Mouse (Mus musculus) macrophage (primary cell): ENCODE data around the gene Gsta3. TPM values are rescaled to one million over a fixed set of nuclear protein-coding genes. Genes with fewer than 3 reads are reported as not detected.
"Not testable (repeated sequence)": the region's sequence is repeated elsewhere in the genome, so short reads cannot be mapped to it uniquely, and the experiment has no call there.

ENCODE experiments used
- H3K27ac ChIP-seq: fragments of 350-480 bp; formaldehyde crosslinking; 2 replicates; pipeline ENCODE4 v1.9.0; 2021
- H3K36me3 ChIP-seq: fragments of 350-480 bp; formaldehyde crosslinking; 2 replicates; pipeline ENCODE4 v1.9.0; 2021; ENCODE audit errors: inconsistent target
- H3K4me3 ChIP-seq: fragments of 350-480 bp; formaldehyde crosslinking; 2 replicates; pipeline ENCODE4 v1.9.0; 2021; ENCODE audit errors: inconsistent target
- H3K79me2 ChIP-seq: fragments of 350-480 bp; formaldehyde crosslinking; 2 replicates; pipeline ENCODE4 v1.9.0; 2021; ENCODE audit errors: inconsistent target
- WGBS: methylation state at CpG from one replicate; pipeline ENCODE4 v1.1.7; 2026; ENCODE audit warnings: inconsistent platforms; ENCODE audit not compliant: missing documents; 5-methylcytosine and 5-hydroxymethylcytosine counted together
- polyA plus RNA-seq: library from polyadenylated mRNA; stranded (reverse); fragments of 250-400 nt; gene quantifications from 3 replicates; pipeline ENCODE4 v1.2.4, GENCODE M21; 2018; ENCODE audit warnings: inconsistent platforms

Gene Gsta3
- polyA plus RNA-seq, 1 experiment from 2014 or later, result 0.49 TPM

GRCm38 (mm10) chr1:21264747-21265146, 24.4 kb downstream of the Gsta3 start:
- H3K27ac ChIP-seq, result no peak overlapping the region
- no peaks in the 10 kb centered on the region for H3K36me3 ChIP-seq
- H3K4me3 ChIP-seq, result no peak overlapping the region
- 93% methylated on average over 8 of the region's 8 CpGs for WGBS
- no peaks in the 10 kb centered on the region for H3K79me2 ChIP-seq

DNA sequence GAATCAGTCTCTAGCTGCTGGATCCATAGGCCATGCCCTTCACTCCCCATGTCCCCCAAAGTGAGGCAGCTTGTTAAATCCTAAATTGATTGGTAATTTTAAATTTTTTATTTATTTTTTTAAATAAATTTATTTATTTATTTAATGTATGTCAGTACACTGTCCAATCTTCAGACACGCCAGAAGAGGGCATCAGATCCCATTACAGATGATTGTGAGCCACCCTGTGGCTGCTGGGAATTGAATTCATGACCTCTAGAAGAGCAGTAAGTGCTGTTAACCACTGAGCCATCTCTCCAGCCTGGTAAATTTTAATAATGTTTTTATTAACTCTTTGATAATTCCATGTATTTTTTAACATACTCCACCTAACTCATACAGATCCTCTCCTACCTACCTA, 26.4 kb downstream of the Gsta3 start:
- 80% methylated on average over 1 of the region's 1 CpGs for WGBS
- Histone ChIP-seq H3K4me3 (no peak overlapping the region), H3K79me2 (no peaks in the 10 kb centered on the region), H3K36me3 (no peaks in the 10 kb centered on the region), H3K27ac (no peak overlapping the region)

DNA sequence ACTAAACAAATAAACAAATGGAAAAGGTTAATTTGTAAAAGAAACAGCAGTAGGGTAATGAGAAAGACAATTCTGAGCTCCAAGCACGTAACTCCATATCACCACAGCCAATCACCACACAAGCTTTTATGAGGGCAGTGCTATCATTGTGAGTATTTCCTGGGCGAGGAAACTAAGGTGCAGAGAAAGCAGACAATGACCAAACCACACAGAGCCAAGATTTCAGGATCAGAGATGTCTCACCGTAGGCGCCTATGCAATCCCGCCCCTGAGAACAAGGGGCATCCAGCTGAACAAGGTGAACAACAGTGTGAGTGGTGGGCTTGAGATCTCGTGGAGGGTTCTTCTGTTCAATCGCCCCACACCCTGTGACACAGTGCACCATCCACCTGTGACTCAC, 27.1 kb downstream of the Gsta3 start:
- 75% methylated on average over 2 of the region's 7 CpGs for WGBS
- H3K36me3 ChIP-seq, H3K27ac ChIP-seq, H3K79me2 ChIP-seq, H3K4me3 ChIP-seq: not testable (repeated sequence)

DNA sequence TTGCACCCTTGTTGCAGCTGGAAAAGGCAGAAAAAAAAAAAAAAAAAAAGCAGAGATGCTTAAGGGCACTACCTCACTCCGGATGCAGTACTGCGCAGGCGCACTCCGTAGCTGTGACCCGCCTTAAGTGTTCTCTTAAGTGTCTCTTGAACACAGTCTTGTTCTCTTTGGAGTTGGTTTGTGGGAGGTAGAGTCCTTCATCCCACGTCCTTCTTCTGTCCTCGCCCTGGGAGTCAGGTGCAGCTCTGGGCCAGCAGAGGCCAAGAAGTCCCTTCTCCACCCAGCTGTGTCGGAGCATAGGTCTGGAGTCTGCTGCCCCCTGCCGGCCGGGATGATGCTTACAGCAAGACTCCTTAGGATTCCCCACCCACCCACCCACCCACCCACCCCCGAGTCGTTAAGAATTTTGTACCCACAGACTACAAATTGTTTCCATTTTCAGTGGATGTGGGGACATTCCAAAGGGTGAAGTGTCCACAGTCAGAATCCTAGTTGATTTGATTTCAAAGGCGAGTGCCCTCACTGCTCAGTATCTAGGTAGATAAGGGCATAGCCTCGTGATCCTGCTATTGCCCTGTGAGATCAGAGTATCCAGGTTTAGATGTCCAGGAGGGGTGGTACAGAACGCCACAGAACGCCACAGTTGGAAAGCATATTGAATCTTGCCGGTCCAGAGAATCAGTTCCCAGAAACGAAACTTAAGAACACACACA, 31.1 kb downstream of the Gsta3 start:
- Histone ChIP-seq H3K27ac (no peak overlapping the region), H3K79me2 (no peaks in the 10 kb centered on the region), H3K36me3 (no peaks in the 10 kb centered on the region), H3K4me3 (peak overlapping the region; percentile 16; the same call in 1 of the 2 replicates)
- WGBS, result 25% methylated on average over 16 of the region's 18 CpGs

- Histone ChIP-seq H3K27ac (no peak overlapping the region), H3K36me3 (no peaks in the 10 kb centered on the region), H3K4me3 (peak overlapping the region; percentile 16; the same call in 1 of the 2 replicates), H3K79me2 (no peaks in the 10 kb centered on the region)
- WGBS, result 41% methylated on average over 14 of the region's 14 CpGs
Observed at GRCm38 (mm10) chr1:21272056-21272431, 31.7 kb downstream of the Gsta3 start.

GRCm38 (mm10) chr1:21273091-21273490, 32.7 kb downstream of the Gsta3 start:
- Histone ChIP-seq H3K79me2 (no peaks in the 10 kb centered on the region), H3K4me3 (no peak overlapping the region), H3K36me3 (no peaks in the 10 kb centered on the region), H3K27ac (no peak overlapping the region)
- 91% methylated on average over 6 of the region's 6 CpGs for WGBS

DNA sequence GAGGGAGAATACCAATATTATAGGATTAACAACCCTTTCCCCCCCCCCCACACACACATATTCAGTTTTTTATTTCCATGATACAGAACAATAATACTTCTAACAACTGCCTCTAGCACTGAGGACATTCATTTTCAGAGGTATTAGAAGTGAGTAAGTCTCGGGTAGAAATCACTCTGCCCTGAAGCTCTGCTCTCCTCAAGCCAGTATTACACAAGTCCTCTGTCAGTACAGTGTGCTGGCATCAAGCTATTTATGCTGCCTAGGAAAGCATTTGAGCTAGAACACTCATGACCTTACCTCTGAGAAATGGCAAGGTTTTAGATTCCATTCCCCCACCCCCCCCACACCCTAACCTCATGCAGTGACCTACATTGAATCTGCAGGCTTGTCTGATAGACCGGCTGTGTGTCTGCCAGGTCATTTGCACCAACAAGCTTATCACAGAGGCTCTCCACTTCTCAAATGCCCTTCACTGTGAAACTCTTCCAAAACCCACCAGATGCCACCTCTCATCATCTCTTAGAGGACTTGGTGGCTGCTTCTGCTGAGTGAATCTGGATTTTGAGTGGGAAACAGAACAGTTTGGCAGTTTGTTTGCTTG, 34.1 kb downstream of the Gsta3 start:
- Histone ChIP-seq H3K79me2 (no peaks in the 10 kb centered on the region), H3K27ac (no peak overlapping the region), H3K36me3 (no peaks in the 10 kb centered on the region), H3K4me3 (no peak overlapping the region)
- 93% methylated on average over 2 of the region's 2 CpGs for WGBS

GRCm38 (mm10) chr1:21275366-21275765, 35.0 kb downstream of the Gsta3 start:
- not testable (repeated sequence) for H3K36me3 ChIP-seq, H3K4me3 ChIP-seq, H3K27ac ChIP-seq, H3K79me2 ChIP-seq
- 85% methylated on average over 5 of the region's 5 CpGs for WGBS

GRCm38 (mm10) chr1:21276158-21276557, 35.8 kb downstream of the Gsta3 start:
- H3K79me2 ChIP-seq, H3K36me3 ChIP-seq, H3K4me3 ChIP-seq, H3K27ac ChIP-seq: not testable (repeated sequence)
- 20% methylated on average over 1 of the region's 2 CpGs for WGBS

GRCm38 (mm10) chr1:21280306-21280705, 39.9 kb downstream of the Gsta3 start:
- H3K4me3 ChIP-seq, result no peak overlapping the region
- WGBS, result 92% methylated on average over 1 of the region's 2 CpGs
- H3K27ac ChIP-seq, result no peak overlapping the region
- H3K36me3 ChIP-seq, result no peaks in the 10 kb centered on the region
- H3K79me2 ChIP-seq, result no peaks in the 10 kb centered on the region

DNA sequence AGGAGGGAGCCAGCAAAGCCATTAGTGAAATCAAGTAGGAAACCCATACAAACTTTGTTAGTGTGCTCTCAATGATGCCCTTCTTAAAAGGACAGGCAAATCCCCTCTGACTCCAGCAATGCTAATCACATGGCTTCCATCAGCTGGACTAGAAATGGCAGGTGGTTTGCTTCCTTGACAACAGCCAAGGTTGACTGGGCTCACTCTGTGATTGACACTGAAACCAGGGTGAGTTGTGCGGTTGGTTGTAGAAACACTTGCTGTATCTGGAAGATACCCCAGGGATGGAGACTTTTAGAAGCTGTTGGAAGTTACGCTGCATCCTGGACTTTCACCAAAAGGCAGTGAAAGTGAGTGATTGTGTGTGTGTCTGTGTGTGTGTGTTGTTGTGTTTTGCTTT, 44.3 kb downstream of the Gsta3 start:
- H3K4me3 ChIP-seq, H3K79me2 ChIP-seq, H3K27ac ChIP-seq, H3K36me3 ChIP-seq: not testable (repeated sequence)
- WGBS, result no CpG with 5 or more reads among the region's 2 CpGs

- Histone ChIP-seq H3K4me3 (no peak overlapping the region), H3K27ac (no peak overlapping the region), H3K79me2 (no peaks in the 10 kb centered on the region), H3K36me3 (no peaks in the 10 kb centered on the region)
- 97% methylated on average over 4 of the region's 4 CpGs for WGBS
Observed at GRCm38 (mm10) chr1:21291394-21291793, 51.0 kb downstream of the Gsta3 start.

DNA sequence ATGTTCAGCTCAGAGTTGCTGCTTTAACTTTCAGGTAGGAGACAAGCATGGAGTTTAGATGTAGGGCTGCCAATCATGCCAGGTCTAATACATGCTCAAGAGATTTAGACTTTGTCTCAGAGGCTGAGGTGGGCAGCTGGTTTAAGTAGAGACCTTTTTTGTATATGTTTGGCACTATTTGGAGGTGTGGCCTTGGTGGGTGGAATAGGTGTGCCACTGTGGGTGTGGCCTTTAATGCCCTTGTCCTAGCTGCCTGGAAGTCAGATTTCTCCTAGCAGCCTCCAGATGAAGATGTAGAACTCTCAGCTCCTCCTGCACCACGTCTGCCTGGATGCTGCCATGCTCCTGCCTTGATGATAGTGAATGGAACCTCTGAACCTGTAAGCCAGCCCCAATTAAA, 52.2 kb downstream of the Gsta3 start:
- H3K79me2 ChIP-seq, result no peaks in the 10 kb centered on the region
- no peaks in the 10 kb centered on the region for H3K36me3 ChIP-seq
- H3K27ac ChIP-seq, result no peak overlapping the region
- 82% methylated on average over 1 of the region's 1 CpGs for WGBS
- H3K4me3 ChIP-seq, result no peak overlapping the region

GRCm38 (mm10) chr1:21296169-21296568, 55.8 kb downstream of the Gsta3 start:
- WGBS, result 100% methylated on average over 1 of the region's 1 CpGs

GRCm38 (mm10) chr1:21298114-21298513, 57.7 kb downstream of the Gsta3 start:
- Histone ChIP-seq H3K27ac (no peak overlapping the region), H3K36me3 (no peaks in the 10 kb centered on the region), H3K4me3 (no peak overlapping the region), H3K79me2 (no peaks in the 10 kb centered on the region)
- 98% methylated on average over 4 of the region's 4 CpGs for WGBS

More at GRCm38 (mm10) chr1:21296169-21296568, 55.8 kb downstream of the Gsta3 start:
- H3K27ac ChIP-seq, result no peak overlapping the region
- no peaks in the 10 kb centered on the region for H3K36me3 ChIP-seq
- H3K4me3 ChIP-seq, result no peak overlapping the region
- no peaks in the 10 kb centered on the region for H3K79me2 ChIP-seq

DNA sequence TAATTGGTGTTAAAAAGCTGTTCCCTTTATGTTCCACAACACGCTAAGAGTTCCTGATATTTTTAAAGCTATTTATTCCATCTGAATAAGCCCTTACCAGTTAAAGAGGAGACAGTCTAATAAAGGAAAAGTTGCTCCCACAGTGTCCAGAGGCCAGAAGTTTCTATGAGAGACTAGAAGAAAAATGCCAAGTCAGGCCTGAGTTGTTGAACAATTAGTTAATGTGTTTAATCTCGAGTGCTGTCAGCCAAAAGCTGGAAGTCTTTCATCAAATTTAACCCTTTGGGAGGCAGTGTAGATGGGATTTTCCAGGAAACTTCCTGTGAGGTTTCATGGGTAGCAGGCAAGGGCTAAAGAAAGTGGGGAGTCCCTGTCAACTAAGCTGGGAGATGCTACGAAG, 59.4 kb downstream of the Gsta3 start:
- H3K4me3 ChIP-seq, result no peak overlapping the region
- no peaks in the 10 kb centered on the region for H3K36me3 ChIP-seq
- H3K27ac ChIP-seq, result no peak overlapping the region
- no peaks in the 10 kb centered on the region for H3K79me2 ChIP-seq
- 66% methylated on average over 3 of the region's 3 CpGs for WGBS
